Comparison of ENCODE assay signal across 7 mouse cellular contexts in genomic region chr2:35297703-35298332, GRCm38 (mm10). TPM values are rescaled to one million over a fixed set of nuclear protein-coding genes. Genes with fewer than 3 reads are reported as not detected.
DNase-seq lines count a peak whose midpoint lies in the region; ATAC-seq and TF ChIP-seq lines count a peak whose summit lies in the region.

No protein-coding gene starts in this region.

- H3K4me2 ChIP-seq in hindbrain, postnatal 0 days (ENCODE audit: low read depth, low read length), result no peak overlapping the region

- peak; percentile 70 for ATAC-seq in hindbrain, postnatal 0 days

- WGBS in hindbrain, postnatal 0 days, result 31% methylated on average over 15 of the region's 15 CpGs

- no peak overlapping the region for H3K4me3 ChIP-seq in hindbrain, postnatal 0 days (ENCODE audit: low read length)

- no peak overlapping the region for H3K27ac ChIP-seq in hindbrain, postnatal 0 days

- no peak overlapping the region for H3K9ac ChIP-seq in hindbrain, postnatal 0 days (replicated peaks; ENCODE audit: low read length)

- H3K27me3 ChIP-seq in hindbrain, postnatal 0 days (ENCODE audit: insufficient read depth, low read length), result no peaks in the 10 kb centered on the region

- no peaks in the 10 kb centered on the region for H3K9me3 ChIP-seq in hindbrain, postnatal 0 days (ENCODE audit: low read length)

- no peaks in the 10 kb centered on the region; the same call in 1 of the 2 replicates for H3K4me1 ChIP-seq in hindbrain, postnatal 0 days (ENCODE audit: insufficient read depth, low read length)

- H3K36me3 ChIP-seq in hindbrain, postnatal 0 days (ENCODE audit: insufficient read depth, low read length), result no peaks in the 10 kb centered on the region

- DNase-seq in ZHBTc4 (ENCODE audit: low read depth, low spot score), result peak; percentile 86
- peak; percentile 82 to 86 for DNase-seq in cerebellum, postnatal 25 days
- peak; percentile 67 to 77 for DNase-seq in frontal cortex, postnatal 25 days (ENCODE audit: low spot score in 2 of 2)
- DNase-seq in hindbrain, postnatal 0 days (ENCODE audit: low spot score), result peak; percentile 91
- DNase-seq in left cerebral cortex, postnatal 10 days (ENCODE audit: extremely low spot score in 1 of 2, low spot score in 2 of 2), result peak; percentile 72 to 77
- peak; percentile 86 for DNase-seq in mesoderm, embryonic 11.5 days (ENCODE audit: low read depth, low spot score)
- peak; percentile 69 for DNase-seq in right cerebral cortex, postnatal 25 days

- TF ChIP-seq CTCF in hindbrain, postnatal 0 days (IDR thresholded peaks at IDR 0.05; ENCODE audit: low read depth), result peak; percentile 100

- intact Hi-C loops in left cerebral cortex, postnatal 10 days (cut with DNase I), result loop anchor here (2.0 kb wide), 2 partner anchors 51 to 99 kb away; partner anchors contain the start of gene 4930402F06Rik

RNA-seq across cellular contexts. Expression of gene Stom, which starts 39.0 kb away (rescaled TPM):
- 33.2 and 35.5 TPM in 2 replicates for total RNA-seq in hindbrain, postnatal 0 days (2014; rRNA removed)
- polyA plus RNA-seq in hindbrain, postnatal 0 days (2015; fragmentation: Nextera tagmentation; extraction: Ambion mirVana), result 30.8 and 32.1 TPM in 2 replicates
- total RNA-seq in left cerebral cortex, postnatal 10 days (2021), result 1 to 10 TPM; 6.5 to 7.5 TPM

RNA-seq across cellular contexts. Expression of gene Gsn, which starts 41.6 kb away (rescaled TPM):
- 35.4 and 50.1 TPM in 2 replicates for total RNA-seq in hindbrain, postnatal 0 days (2014; rRNA removed)
- 33.8 and 39.4 TPM in 2 replicates for polyA plus RNA-seq in hindbrain, postnatal 0 days (2015; fragmentation: Nextera tagmentation; extraction: Ambion mirVana)
- 10 to 100 TPM; 28.3 to 36.7 TPM for total RNA-seq in left cerebral cortex, postnatal 10 days (2021)
